Mouse (Mus musculus) intestine, postnatal 0 days (tissue): ENCODE data around the gene Ampd1. TPM values are rescaled to one million over a fixed set of nuclear protein-coding genes. Genes with fewer than 3 reads are reported as not detected.

Source experiments
- ATAC-seq: fragments of 200-750 bp; cut with Nextera tagmentation; 2 replicates; pipeline ENCODE4 v1.8.0; 2017; ENCODE audit warnings: mild to moderate bottlenecking, moderate TSS enrichment, moderate library complexity
- H3K27ac ChIP-seq: fragments of 300-500 bp; sonication (generic); 2 replicates; pipeline ENCODE4 v1.5.1; 2014; ENCODE audit warnings: mild to moderate bottlenecking, low read depth, low read length, moderate library complexity
- H3K27me3 ChIP-seq: fragments of 300-500 bp; sonication (generic); replicated peaks from 2 replicates; pipeline ENCODE4 v1.6.1; 2014; ENCODE audit warnings: low read length, mixed read lengths; ENCODE audit not compliant: control insufficient read depth, insufficient read depth
- H3K36me3 ChIP-seq: fragments of 300-500 bp; sonication (generic); 2 replicates; pipeline ENCODE4 v1.6.1; 2014; ENCODE audit warnings: mild to moderate bottlenecking, moderate library complexity; ENCODE audit not compliant: control insufficient read depth, insufficient read depth
- H3K4me1 ChIP-seq: fragments of 300-500 bp; sonication (generic); replicated peaks from 2 replicates; pipeline ENCODE4 v1.6.1; 2014; ENCODE audit warnings: antibody characterized with exemption, low read length, mixed read lengths; ENCODE audit not compliant: control insufficient read depth, insufficient read depth
- H3K4me2 ChIP-seq: fragments of 300-500 bp; sonication (generic); replicated peaks from 2 replicates; pipeline ENCODE4 v1.6.1; 2014; ENCODE audit warnings: low read depth, mild to moderate bottlenecking, moderate library complexity
- H3K4me3 ChIP-seq: fragments of 300-500 bp; sonication (generic); 2 replicates; pipeline ENCODE4 v1.5.1; 2014; ENCODE audit warnings: low read depth, low read length
- H3K9ac ChIP-seq: fragments of 300-500 bp; sonication (generic); 2 replicates; pipeline ENCODE4 v1.6.1; 2014; ENCODE audit warnings: mild to moderate bottlenecking, low read depth, low read length
- H3K9me3 ChIP-seq: fragments of 300-500 bp; sonication (generic); 2 replicates; pipeline ENCODE4 v1.6.1; 2016; ENCODE audit warnings: mixed run types; ENCODE audit not compliant: control insufficient read depth
- CTCF ChIP-seq: sonication (generic); IDR thresholded peaks from 2 replicates; pipeline ENCODE4 v1.5.1; 2016; ENCODE audit warnings: low read depth, mild to moderate bottlenecking, control low read depth, antibody characterized with exemption, moderate library complexity
- WGBS: fragments of 180-500 bp; shearing (Covaris S2); extraction: QIAGEN DNeasy Blood & Tissue Kit; methylation state at CpG from one replicate; pipeline ENCODE4 v1.1.7; 2014; 5-methylcytosine and 5-hydroxymethylcytosine counted together
- polyA plus RNA-seq: library from polyadenylated mRNA; unstranded; fragments of >200 nt; fragmentation: Nextera tagmentation; extraction: Ambion mirVana; gene quantifications from 2 replicates; pipeline ENCODE4 v1.2.1, GENCODE M21; 2015

Gene Ampd1
- polyA plus RNA-seq, 1 experiment from 2014 or later = not detected

DNA sequence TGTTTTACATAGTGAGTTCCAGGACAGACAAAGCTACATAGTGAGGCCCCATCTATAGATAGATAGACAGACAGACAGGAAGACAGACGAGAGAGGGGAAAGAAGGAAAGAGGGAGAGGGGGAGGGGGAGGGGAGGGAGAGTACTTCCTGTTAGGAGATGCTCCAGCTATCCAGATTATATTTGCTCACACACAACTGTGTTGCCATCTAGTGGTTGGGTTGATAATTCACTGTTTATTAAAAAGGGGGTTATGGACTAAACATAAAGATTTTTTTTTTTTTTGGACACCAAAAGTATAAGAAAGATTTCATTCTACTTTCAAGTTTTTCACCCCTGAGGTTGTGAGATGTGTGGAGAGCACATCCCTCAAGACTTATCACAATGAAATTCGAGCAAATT is 26.9 kb downstream of the Ampd1 start:
- H3K4me3 ChIP-seq = no peak overlapping the region
- peak; percentile 54 for TF ChIP-seq CTCF
- no peaks in the 10 kb centered on the region for H3K27me3 ChIP-seq
- H3K4me1 ChIP-seq = 0 out of 2 replicates have a peak, but pooled peaks cover 4% of the 10 kb centered on the region
- H3K4me2 ChIP-seq = no peak overlapping the region
- no peaks in the 10 kb centered on the region for H3K9me3 ChIP-seq
- 47% methylated on average over 2 of the region's 2 CpGs for WGBS
- H3K27ac ChIP-seq = no peak overlapping the region
- no peak overlapping the region for H3K9ac ChIP-seq
- H3K36me3 ChIP-seq = no peaks in the 10 kb centered on the region
- no peak for ATAC-seq

DNA sequence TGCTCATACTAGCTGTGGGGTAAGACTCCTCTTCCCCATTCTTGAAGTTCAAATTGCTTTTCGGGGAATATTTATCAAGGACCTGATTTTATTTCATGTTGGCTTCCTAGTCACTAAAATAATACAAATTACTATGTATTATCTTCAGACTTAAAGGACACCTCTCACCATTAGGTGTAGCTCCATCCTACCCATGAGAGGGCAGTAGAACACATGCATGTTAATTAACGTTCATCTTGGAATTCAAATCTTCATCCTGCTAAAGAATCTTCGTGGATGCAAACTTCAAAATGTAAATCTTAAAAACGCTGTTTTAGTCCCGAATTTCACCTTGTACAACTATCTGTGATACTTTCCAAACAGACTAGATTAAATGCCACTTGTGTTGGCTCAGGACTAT is 27.4 kb downstream of the Ampd1 start:
- no peak for ATAC-seq
- Histone ChIP-seq H3K4me2 (no peak overlapping the region), H3K9me3 (no peaks in the 10 kb centered on the region), H3K4me3 (no peak overlapping the region), H3K9ac (no peak overlapping the region), H3K27me3 (no peaks in the 10 kb centered on the region), H3K27ac (no peak overlapping the region), H3K4me1 (0 out of 2 replicates have a peak, but pooled peaks cover 4% of the 10 kb centered on the region), H3K36me3 (no peaks in the 10 kb centered on the region)
- 56% methylated on average over 5 of the region's 5 CpGs for WGBS
- TF ChIP-seq CTCF = peak; percentile 39

DNA sequence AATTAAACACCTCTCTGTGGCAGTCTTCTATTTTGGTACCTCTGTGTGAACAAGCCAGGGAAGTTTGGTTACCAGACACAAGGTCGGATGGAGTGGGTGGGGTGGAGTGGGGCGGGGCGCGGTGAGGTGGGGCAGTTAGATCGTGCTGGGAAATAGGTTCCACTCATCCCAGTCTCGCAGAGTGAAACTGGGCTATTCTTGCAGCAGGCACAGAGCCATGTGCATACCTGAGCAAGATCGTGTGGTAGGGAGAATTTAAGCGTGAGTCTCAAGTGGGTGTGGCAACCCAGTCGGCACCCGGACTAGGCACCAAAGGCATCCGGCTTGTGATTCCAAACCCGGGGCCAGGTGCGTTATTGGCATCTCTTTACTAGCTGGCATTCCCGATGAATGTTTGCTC is 28.1 kb downstream of the Ampd1 start:
- Histone ChIP-seq H3K4me2 (peak overlapping the region; percentile 91), H3K4me3 (peak overlapping the region; percentile 55), H3K36me3 (no peaks in the 10 kb centered on the region), H3K4me1 (0 out of 2 replicates have a peak, but pooled peaks cover 4% of the 10 kb centered on the region), H3K9ac (no peak overlapping the region), H3K9me3 (no peaks in the 10 kb centered on the region), H3K27me3 (no peaks in the 10 kb centered on the region), H3K27ac (no peak overlapping the region)
- under 1% methylated on average over 14 of the region's 14 CpGs for WGBS
- no peak for TF ChIP-seq CTCF
- ATAC-seq = peak; percentile 22; the same call in 1 of the 2 replicates

DNA sequence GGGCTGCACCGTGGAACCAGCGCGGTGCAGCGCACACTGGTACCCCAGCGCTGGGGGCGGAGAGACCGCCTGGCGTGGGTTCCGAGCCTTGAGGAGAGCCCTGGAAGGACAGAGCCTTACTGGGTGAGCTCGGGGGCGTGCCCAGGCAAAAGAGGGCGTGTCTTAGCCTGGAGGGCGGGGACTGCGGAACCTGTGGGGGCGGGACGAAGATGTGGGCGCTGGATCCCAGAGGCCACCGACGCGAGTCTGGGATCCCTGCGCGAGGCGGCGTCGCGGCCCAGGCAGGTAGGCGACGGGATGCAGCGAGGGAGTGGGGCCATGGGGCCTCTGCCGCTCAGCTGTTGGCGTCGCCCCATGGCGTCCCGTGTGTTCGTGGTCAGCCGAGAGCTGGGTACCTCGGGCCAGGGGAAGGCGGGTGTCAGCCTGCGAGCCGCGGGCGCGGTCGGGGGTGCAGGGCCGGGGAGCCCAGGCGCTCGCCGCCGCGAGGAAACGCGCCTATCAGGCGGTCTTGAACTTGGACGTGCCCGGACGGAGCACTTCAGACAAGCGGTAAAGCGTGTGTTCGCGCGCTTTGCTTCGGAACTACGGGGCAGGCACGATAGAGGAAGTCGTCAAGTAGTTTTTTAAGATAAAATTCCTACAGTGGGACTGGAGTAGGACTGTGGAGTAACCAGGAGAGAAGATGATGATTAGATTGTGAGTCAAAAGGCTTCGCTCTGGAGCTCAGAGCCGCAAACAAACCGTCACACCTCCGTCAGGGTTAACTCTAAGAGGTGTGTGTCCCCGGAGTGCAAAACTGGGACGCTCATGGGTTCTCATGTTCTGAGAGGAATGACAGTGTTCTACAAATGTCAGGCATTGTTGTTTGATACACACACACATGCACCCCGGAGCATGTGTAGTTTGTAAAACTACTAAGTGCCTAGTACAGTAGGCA is 28.9 kb downstream of the Ampd1 start, which contains the start of gene Dennd2c:
Gene Dennd2c (plus strand): TSS at position 151 of the 937 bp plus-strand sequence.
- WGBS = under 1% methylated on average over 72 of the region's 72 CpGs
- peak within 1 kb of the TSS; percentile 91 for H3K4me2 ChIP-seq
- 0 out of 2 replicates have a peak, but pooled peaks cover 4% of the 10 kb centered on the region for H3K4me1 ChIP-seq
- peak; percentile 98 for ATAC-seq
- H3K4me3 ChIP-seq = peak within 1 kb of the TSS; percentile 55
- no peaks in the 10 kb centered on the region for H3K9me3 ChIP-seq
- H3K36me3 ChIP-seq = no peaks in the 10 kb centered on the region
- peak within 1 kb of the TSS; percentile 50 for H3K9ac ChIP-seq
- no peaks in the 10 kb centered on the region for H3K27me3 ChIP-seq
- peak; percentile 21; the same call in 1 of the 2 replicates for TF ChIP-seq CTCF
- H3K27ac ChIP-seq = 0 out of 2 replicates have a peak within 1 kb of the TSS, but pooled peaks have one; percentile 2

DNA sequence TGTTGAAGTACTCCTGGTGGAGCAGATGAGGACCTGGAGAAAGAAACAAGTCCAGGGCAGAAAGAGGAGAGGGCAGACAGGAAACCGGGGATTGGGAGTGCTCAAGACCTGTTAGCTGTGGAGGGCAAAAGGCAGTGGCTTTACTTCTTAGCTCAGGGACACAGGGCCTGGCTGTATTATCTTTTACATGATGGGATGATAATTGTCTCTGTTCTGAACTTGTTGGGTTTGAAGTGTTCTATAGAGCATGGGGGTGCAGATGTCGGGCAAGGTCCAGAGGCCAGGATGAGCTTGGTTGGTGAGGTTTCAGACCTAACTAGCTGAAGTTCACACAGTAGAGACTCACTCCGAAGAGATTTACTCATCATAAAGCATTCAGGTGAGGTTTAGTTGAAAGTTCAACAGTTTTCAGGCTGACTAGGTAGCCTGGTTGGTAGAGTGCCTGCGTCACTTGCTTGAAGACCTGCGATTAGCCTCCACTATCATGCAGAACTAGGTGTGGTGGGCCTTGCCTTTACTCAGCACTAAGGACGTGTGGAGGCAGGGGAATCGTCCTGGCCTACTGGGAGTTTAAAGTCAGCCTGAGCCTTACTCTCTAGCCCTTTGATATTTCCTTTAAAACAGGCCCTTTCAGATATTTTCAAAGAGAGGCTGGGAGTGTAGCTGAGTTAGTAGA is 33.9 kb downstream of the Ampd1 start:
- no peaks in the 10 kb centered on the region for H3K27me3 ChIP-seq

DNA sequence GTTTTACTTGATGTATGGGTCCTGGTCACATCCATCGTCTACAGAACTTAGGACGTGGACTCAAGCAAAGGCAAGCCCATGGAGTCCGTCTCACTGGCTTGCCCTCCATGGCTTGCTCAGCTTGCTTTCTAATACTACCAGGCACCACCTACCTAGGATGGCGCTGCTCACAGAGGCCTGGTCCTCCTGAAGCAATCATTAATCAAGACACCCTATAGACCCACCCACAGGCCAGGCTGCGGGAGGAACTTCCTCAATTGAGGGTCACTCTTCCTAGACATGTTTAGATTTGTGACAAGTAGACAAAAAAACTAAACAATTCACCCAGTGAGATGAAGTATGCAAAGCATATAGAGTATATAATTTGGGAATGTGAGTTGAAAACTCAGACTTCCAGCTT is 38.4 kb downstream of the Ampd1 start:
- H3K27ac ChIP-seq = no peak overlapping the region
- H3K9me3 ChIP-seq = no peaks in the 10 kb centered on the region
- no peak overlapping the region for H3K9ac ChIP-seq
- no peaks in the 10 kb centered on the region for H3K4me1 ChIP-seq
- no peak overlapping the region for H3K4me2 ChIP-seq
- no peak for ATAC-seq
- TF ChIP-seq CTCF = no peak
- WGBS = 51% methylated on average over 5 of the region's 5 CpGs
- no peak overlapping the region for H3K4me3 ChIP-seq
- no peaks in the 10 kb centered on the region for H3K27me3 ChIP-seq
- H3K36me3 ChIP-seq = no peaks in the 10 kb centered on the region

More for the DNA sequence above, 33.9 kb downstream of the Ampd1 start:
- no peak overlapping the region for H3K4me3 ChIP-seq
- WGBS = 81% methylated on average over 7 of the region's 7 CpGs
- TF ChIP-seq CTCF = no peak
- H3K4me1 ChIP-seq = no peaks in the 10 kb centered on the region
- H3K36me3 ChIP-seq = no peaks in the 10 kb centered on the region
- no peak overlapping the region for H3K27ac ChIP-seq
- no peak overlapping the region for H3K9ac ChIP-seq
- ATAC-seq = no peak
- no peaks in the 10 kb centered on the region for H3K9me3 ChIP-seq
- H3K4me2 ChIP-seq = no peak overlapping the region
